Mouse (Mus musculus): ENCODE data around the gene Vmn1r65. TPM values are rescaled to one million over a fixed set of nuclear protein-coding genes. Genes with fewer than 3 reads are reported as not detected.
"Not testable (repeated sequence)": the region's sequence is repeated elsewhere in the genome, so short reads cannot be mapped to it uniquely, and the experiment has no call there.

Vmn1r65 gene
- polyA plus RNA-seq (2015; fragmentation: Nextera tagmentation; extraction: Ambion mirVana), result not detected in 2 replicates

DNA sequence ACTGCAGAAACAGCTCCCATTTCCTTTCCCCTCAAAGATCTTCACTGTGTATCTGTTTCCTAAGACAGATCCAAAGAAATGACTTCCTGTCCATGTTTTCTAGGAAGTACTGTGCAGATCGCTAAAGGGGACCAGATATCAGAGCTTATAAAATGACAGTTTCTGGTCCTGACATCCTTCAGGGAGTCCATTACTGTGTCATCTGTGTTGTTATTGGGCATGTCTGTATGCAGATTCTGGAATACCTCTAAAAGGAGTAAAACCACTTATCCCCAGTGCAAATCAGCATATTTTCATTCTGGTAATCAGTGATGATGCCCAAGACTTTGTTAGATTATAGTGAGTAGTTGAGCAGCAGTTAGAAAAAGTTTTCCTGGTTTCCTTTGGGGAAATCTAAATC is at the start of gene Vmn1r65:
Gene Vmn1r65 (minus strand): TSS at position 101 of the 400 bp plus-strand sequence.
- no peaks in the 10 kb centered on the region for H3K27me3 ChIP-seq
- ATAC-seq (ENCODE audit: insufficient number of reproducible peaks, low FRiP score, low TSS enrichment, low read depth), result no peak
- no peak within 1 kb of the TSS for H3K27ac ChIP-seq
- peaks cover 6% of the 10 kb centered on the region; the same call in 1 of the 2 replicates for H3K9me3 ChIP-seq
- H3K4me2 ChIP-seq, result no peak within 1 kb of the TSS
- H3K4me3 ChIP-seq, result no peak within 1 kb of the TSS
- no peaks in the 10 kb centered on the region for H3K4me1 ChIP-seq
- no peaks in the 10 kb centered on the region for H3K36me3 ChIP-seq
- no peak within 1 kb of the TSS for H3K9ac ChIP-seq
- WGBS, result 88% methylated on average over 1 of the region's 1 CpGs

DNA sequence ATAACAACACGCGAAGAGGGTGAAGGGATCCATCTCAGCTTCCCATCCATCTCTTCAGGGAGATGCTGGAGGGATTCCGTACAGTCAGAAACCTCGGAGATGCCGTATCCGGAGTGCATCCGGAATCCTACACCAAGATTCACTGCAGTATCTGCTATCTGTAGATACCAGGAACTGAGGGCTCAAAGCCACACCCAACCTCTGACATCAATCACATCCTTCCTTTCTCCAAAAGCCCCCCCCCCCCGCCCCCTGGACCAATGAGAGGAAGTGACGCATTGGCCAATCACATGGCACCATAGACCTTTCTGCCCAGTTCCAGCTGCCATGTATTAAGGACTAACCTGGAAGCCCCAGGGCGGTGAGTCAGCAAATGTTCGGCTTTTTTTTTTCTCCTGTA is 34.1 kb upstream of the Vmn1r65 start, which contains the start of gene Nlrp4c:
Gene Nlrp4c (plus strand): TSS at position 301 of the 400 bp plus-strand sequence.
- H3K36me3 ChIP-seq, result no peaks in the 10 kb centered on the region
- 88% methylated on average over 11 of the region's 11 CpGs for WGBS
- H3K4me2 ChIP-seq, result no peak within 1 kb of the TSS
- H3K4me3 ChIP-seq, result no peak within 1 kb of the TSS
- no peak for ATAC-seq (ENCODE audit: insufficient number of reproducible peaks, low FRiP score, low TSS enrichment, low read depth)
- H3K27me3 ChIP-seq, result no peaks in the 10 kb centered on the region
- H3K27ac ChIP-seq, result no peak within 1 kb of the TSS
- H3K9ac ChIP-seq, result no peak within 1 kb of the TSS
- H3K4me1 ChIP-seq, result no peaks in the 10 kb centered on the region
- H3K9me3 ChIP-seq, result no peaks in the 10 kb centered on the region; the same call in 1 of the 2 replicates

DNA sequence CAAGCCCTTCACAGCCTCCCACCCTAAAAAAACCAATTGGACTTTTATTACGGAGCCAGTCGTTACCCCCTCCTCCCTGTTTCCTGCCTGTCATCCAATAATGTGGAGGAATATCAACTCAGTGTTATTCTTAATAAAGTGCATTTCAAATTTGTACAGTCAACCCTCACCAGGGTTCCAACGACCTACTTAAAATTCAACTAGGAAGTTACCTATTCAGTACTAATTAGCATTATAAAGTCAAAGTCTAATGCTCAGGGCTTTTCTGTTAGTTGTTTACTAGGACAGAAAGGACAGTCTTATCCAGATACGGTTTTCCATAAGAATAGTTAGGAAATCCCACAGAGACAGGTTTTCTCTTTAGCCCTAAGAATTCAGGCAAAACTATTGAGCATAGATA is 28.4 kb downstream of the Vmn1r65 start:
- ATAC-seq (ENCODE audit: insufficient number of reproducible peaks, low FRiP score, low TSS enrichment, low read depth); H3K27me3 ChIP-seq; H3K4me2 ChIP-seq; H3K9ac ChIP-seq; H3K4me3 ChIP-seq; H3K36me3 ChIP-seq; H3K9me3 ChIP-seq; H3K27ac ChIP-seq; H3K4me1 ChIP-seq: not testable (repeated sequence)
- 78% methylated on average over 4 of the region's 4 CpGs for WGBS

DNA sequence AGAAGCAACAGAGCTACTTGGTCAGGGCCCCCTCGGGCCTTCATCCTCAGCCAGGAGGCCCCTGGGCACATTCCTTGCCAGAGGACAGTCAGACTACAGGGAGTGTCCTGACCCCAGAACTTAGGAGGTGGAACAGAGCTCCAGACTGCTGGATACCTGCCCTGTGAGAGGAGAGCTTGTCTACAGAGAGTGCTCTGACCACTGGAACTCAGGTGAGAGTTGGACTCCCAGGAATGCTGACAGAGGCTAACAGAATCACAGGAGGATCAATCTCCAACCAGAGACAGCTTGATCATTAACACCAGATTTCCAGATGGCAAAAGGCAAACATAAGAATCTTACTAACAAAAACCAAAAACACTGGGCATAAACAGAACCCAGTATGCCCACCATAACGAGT is 38.3 kb downstream of the Vmn1r65 start:
- not testable (repeated sequence) for H3K4me2 ChIP-seq; H3K9me3 ChIP-seq; H3K9ac ChIP-seq; H3K27ac ChIP-seq; H3K36me3 ChIP-seq; H3K27me3 ChIP-seq; H3K4me3 ChIP-seq; H3K4me1 ChIP-seq; ATAC-seq (ENCODE audit: insufficient number of reproducible peaks, low FRiP score, low TSS enrichment, low read depth)
- 70% methylated on average over 2 of the region's 2 CpGs for WGBS

Other genes with a start within 250 kb of the Vmn1r65 start
- gene Vmn1r63, start 205.6 kb downstream of the Vmn1r65 start, polyA plus RNA-seq (2015; fragmentation: Nextera tagmentation; extraction: Ambion mirVana), result not detected in 2 replicates
- not detected in 2 replicates for gene Vmn1r64, start 126.5 kb downstream of the Vmn1r65 start, polyA plus RNA-seq (2015; fragmentation: Nextera tagmentation; extraction: Ambion mirVana)
- not detected in 2 replicates for gene Nlrp4c, start 34.2 kb upstream of the Vmn1r65 start, polyA plus RNA-seq (2015; fragmentation: Nextera tagmentation; extraction: Ambion mirVana)
- 18.8 and 19.8 TPM in 2 replicates for gene Zfp787, start 145.0 kb upstream of the Vmn1r65 start, polyA plus RNA-seq (2015; fragmentation: Nextera tagmentation; extraction: Ambion mirVana)
- gene Zfp444, start 161.2 kb upstream of the Vmn1r65 start, polyA plus RNA-seq (2015; fragmentation: Nextera tagmentation; extraction: Ambion mirVana), result 52.8 and 55.9 TPM in 2 replicates
- gene Galp, start 186.1 kb upstream of the Vmn1r65 start, polyA plus RNA-seq (2015; fragmentation: Nextera tagmentation; extraction: Ambion mirVana), result not detected in 2 replicates
- not detected in 2 replicates for gene Zscan5b, start 211.3 kb upstream of the Vmn1r65 start, polyA plus RNA-seq (2015; fragmentation: Nextera tagmentation; extraction: Ambion mirVana)
- gene Epp13, start 241.7 kb upstream of the Vmn1r65 start, polyA plus RNA-seq (2015; fragmentation: Nextera tagmentation; extraction: Ambion mirVana), result not detected in 2 replicates